Mouse (Mus musculus) layer of hippocampus, adult 18-20 months (tissue): Measurements from ENCODE around the gene Rab3b. TPM values are rescaled to one million over a fixed set of nuclear protein-coding genes. Genes with fewer than 3 reads are reported as not detected.

Experiments used
- DNase-seq, 2 experiments: peaks; one replicate each; pipeline ENCODE4 v3.0.0; 2022; ENCODE audit warnings: low spot score in 2 of 2
- total RNA-seq, 2 experiments: library from RNA; stranded (reverse); gene quantifications; 2 replicates each; pipeline ENCODE4 v1.2.3; 2021

Gene Rab3b
- total RNA-seq, 2 experiments from 2014 or later = 54.8 to 58.8 TPM

DNA sequence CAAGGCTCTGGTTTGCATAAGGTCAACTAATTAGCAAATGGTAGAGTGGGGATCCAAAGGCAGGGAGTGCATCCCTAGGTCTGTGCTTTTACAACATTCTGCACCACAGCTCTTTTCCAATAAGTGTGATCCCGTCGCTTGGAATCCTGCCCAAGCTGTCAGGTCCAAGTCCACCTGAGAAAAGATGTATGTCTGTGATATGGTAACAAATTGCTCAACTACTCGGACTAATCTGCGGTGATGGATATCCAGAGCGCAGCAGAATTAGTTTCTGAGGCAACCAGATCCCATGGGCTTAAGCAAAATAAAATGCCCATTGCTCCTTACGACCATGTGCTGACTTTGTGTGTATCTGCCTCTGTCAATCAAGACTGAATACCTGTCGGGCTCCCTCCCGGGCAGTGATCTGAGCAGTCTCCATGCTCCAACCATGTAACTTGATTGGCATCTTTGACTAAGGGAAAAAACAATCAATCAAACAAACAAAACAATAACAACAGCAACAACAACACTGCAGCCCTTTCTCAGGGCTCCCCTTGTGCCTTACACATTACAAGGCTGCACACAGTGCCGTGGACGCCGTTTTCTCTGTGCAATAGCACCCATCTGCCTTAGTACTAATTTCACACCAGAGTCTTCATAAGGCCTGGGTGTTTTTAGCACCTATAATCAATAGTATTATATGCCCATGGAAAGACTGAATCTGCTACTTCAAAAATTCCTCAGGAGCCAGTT is 64.3 kb downstream of the Rab3b start:
- DNase-seq = no peak

DNA sequence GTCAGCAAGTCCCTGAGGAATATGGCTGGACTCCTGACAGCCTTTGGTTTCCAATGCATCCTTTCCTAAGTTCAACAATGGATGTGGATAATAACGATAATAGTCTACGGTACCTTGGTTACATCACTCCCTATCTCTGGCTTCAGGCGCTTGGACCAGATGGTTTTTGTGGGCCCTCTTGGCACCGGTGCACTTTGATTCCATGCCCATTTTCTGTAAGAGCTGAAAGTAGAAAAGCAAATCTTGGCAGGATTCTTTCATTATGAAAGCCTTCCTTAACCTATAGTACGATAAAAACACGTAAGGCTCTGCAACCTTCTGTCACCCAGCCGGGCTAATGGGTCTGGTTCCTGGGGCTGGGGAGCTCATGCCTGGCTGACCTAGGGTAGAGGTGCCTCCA is 70.3 kb downstream of the Rab3b start:
- DNase-seq = peak; percentile 50 to 80

DNA sequence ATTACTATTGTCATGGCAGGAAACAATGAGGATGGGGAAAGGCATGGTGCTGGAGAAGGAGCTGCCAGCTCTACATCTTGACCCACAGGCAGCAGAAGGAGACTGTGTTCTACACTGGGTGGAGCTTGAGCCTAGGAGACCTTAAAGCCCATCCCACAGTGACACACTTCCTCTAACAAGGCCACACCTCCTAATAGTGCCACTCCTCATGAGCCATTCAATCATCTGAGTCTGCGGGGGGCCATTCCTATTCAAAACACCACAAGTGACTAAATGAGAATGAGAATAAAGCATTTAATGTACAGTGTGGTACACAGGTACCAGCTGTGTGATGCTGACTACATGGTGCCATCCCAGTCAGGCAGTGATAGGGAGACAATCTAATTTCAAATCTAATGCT is 71.3 kb downstream of the Rab3b start:
- no peak for DNase-seq

DNA sequence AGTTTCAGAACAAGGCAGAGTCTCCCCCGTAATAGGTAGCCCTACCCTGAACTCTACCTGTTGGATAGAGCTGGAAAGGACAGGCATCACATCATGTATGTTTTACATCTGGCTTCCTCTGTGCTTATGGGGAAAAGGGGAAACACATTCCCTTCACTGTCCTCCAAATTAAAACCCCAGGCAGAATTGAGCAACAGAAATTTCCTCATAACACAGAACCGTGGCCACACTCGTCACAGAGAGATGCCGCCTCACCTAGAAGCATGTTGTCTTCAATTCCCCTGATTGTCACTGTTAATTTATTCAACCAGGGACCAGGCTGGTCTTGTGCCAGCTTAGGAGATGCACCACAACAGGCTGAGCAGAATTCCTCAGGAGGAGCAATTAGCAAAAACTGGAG is 72.8 kb downstream of the Rab3b start:
- DNase-seq = no peak

DNA sequence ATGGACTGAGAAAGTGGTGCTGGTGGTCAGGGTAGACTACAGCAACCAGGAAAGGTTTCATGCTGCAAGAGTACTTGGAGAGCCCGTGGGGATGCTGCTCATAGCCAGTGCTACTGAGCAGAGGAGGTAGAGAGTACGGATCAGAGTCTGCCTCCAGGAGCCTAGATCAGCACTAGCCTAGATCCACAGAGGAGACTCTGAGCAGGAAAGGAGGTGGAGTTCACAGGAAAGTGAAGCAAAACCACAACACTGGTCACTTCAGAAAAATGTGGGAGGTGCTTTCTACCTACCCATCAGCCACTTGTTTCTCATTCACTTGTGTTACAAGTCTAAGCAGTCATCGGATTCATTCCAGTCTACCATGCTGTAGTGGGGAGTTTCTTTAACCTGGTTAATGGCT is 80.8 kb downstream of the Rab3b start:
- DNase-seq = no peak

DNA sequence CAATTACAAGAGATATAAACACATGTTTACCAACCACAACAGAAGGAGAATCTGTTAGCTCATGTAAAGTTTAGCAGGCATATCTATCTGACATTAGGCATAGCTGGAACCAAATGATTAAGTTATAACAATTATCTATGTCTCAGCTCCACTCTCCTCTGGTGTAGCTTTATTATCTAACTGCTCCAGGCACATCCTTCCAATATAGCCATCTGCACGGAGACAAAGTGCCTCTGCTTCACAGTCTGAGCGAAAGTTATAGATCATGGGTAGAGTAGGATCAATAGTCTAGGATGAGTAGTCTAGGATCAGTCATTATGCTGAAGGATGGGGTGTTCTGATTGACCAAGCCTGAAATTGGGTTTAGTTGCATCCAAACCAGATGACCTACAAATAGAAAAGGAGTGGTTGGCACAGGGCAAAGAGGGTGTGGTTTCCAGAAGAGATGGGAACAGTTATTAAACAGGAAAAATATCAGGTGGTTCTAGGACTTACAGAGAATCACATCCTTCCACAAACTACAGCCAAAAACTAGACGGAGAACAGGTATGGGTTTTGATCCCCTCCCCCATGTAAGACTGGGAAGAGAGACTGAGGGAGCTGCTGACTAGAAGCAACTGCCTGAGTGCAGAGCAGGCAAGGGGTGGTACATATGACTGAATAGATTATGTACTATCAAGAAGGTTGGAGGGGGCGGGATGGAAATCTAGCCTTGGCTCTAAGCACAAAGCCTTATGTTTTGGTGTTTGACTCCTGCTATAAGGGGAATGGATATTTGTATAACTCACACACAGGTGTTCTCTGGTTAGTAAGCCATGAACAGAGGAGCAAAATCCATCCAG is 82.0 kb downstream of the Rab3b start:
- DNase-seq = no peak

DNA sequence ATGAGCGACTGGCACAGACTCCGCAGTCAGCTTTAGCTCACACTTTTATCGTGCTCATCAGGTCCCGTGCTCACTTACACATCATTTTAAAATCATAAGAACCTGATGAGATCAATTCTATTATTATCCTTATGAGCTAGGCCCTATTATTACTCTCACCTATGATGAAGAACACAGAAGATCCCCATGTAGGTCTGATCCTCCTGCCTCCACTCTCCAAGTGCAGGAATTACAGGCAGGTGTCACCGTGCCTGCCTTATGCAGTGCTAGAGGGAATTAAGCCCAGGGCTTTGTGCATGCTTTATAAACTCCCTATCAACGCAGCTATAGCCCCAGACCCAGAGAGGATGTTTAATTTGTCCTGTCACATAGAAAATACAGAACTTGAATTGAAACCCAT is 84.2 kb downstream of the Rab3b start:
- no peak for DNase-seq

DNA sequence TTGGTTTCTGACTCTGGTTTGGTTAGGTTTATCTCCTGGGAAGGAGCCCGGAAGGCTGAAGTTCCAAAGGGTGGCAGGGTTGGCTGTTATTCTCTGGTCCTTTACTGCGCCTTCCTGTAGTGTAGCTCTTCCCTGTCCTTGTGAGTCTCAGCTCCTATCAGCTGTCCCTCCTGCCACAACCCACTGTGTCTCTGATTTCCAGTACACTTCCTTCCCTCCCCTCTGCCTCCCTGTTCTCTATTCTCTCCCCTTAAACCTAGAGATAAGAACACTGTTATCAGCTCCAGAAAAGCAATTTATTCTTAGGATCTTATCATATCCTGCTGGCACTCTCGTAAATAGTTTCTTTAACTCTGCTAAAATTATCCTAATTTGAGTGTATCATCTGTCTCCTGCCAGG is 90.7 kb downstream of the Rab3b start:
- DNase-seq = no peak

DNA sequence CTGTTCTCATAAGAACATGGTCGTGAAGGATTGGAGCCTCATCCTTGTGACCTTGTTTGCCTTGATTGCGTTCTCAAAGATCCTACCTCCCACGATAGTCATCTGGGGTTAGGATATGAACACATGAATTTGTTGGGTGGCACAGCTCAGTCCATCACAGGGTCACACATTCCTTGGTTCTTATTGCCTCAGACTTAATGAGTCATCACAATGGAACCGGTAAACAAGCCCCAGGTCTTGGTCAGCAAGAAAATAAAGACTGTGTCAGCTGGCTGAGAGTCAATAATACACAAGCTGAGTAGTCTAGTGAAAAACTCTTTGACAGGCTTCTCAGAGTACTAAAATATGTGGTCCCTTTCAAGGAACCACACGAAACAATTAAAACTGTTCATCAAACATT is 92.2 kb downstream of the Rab3b start:
- DNase-seq = no peak

DNA sequence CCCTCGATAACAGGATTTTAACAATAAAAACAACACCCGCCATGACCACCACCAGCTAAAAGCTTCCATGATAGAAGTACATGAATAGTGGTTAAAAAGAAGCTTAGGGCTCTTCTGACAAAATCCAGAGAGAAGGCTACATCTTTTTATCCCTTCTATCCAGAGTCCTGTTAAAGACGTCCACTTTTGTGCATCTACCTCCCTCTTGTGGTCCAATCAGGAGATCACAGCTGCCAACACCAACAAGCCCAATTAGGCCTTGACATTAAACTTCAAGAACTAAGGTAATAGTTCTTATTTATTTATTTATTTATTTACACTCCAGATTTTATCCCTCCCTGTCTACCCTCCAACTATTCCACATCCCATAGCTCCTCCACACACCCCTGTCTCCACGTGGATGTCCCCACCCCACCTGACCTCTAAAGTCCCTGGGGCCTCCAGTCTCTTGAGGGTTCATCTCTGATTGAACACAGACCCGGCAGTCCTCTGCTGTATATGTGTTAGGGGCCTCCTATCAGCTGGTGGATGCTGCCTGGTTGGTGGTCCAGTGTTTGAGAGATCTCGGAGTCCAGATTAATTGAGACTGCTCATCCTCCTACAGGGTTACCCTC is 97.7 kb downstream of the Rab3b start:
- DNase-seq = peak; percentile 30 to 80

DNA sequence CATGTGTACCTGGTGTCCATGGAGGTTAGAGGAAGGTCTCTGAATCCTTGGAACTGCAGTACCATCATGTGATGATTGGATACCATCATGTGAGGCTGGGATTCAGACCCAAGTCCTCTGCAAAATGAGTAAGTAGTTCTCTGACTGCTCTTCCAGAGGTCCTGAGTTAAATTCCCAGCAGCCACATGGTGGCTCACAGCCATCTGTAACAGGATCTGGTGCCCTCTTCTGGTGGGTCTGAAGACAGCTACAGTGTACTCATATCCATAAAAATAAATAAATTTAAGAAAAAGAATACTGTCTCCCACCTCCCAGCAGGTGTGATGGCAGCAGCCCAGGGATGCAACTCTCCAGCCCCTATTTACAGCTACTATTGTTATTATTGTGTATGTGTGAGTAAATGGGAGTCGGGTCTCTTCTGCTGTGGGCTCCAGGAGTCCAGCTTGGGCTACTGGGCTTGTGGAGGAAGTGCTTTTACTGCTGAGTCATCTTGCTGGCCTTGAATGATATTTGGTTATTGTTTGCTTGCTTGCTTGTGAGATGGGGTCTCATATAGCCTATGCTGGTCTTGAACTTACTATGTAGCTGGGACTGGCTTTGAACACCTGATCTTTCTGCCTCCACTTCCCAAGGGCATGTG is 108.1 kb downstream of the Rab3b start:
- no peak for DNase-seq

DNA sequence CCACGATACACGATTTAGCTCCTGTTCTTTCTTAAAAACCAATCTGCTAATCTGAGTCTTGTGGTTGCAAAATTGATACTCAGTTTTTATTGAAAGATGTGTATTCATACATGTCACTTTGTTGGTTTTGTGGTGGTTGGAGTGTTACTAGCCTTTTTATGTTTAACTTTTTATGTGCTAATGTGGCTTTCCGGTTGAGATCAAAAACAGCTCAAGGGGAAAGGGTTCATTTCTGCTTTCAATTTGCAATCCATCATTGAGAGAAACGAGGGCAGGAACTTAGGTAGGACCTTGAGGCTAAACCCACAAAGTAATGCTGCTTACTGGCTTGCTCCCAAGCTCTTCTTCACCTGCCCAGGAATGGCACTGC is 108.6 kb downstream of the Rab3b start:
- no peak for DNase-seq

DNA sequence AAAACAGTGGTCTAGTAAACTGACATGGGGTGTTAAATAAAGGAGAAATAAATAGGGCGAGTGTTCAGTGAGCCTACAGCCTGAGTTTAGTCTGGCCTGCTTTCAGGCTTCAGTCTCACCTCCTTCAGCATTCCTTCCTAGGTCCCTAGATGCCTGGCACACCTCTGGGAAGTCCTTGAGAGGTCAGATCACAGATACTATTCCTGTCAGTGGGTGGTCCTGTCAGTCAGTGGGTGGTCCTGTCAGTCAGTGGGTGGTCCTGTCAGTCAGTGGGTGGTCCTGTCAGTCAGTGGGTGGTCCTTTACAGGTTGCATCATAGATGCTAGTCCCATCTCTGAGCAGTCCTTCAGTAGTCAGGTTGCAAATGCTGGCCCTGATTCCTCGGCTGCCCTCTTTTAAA is 110.6 kb downstream of the Rab3b start:
- DNase-seq = no peak

DNA sequence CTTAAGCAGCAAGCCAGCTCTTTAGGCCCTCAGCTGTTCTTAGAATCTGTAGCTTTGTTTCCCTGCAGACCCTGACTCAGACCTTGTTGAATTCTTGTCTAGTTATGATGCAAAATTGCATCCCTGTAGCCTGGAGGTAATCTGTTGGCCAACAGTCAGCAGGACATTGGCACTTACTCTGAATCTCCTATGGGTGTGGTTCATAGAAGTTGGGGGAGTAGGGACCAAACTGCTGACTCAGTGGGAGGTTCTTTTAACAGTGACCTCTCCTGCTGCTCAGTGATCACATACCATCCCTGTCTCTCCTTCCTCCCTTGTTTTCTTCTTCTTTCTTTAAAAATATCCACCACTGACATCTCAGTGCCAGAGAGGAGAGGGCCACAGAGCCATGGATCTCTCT is 111.2 kb downstream of the Rab3b start:
- DNase-seq = no peak

DNA sequence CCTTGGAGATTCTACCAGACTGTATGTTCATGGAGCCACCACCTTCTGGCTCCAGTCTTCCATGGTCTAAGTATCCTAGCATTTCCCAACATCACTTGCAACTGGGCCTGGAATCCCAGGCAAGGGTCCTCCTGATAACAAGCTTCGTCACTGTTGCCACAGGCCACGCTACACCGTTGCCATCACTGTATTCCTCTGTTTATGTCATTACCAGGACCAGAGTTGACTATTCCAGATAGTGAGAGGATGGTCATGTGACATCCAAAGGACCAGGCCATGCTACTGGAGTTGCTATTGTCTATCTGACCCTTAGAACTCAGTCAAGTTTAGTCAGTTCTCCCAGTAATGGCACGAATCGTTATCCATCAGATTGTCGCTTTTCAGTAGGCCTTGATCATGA is 111.7 kb downstream of the Rab3b start:
- no peak for DNase-seq

DNA sequence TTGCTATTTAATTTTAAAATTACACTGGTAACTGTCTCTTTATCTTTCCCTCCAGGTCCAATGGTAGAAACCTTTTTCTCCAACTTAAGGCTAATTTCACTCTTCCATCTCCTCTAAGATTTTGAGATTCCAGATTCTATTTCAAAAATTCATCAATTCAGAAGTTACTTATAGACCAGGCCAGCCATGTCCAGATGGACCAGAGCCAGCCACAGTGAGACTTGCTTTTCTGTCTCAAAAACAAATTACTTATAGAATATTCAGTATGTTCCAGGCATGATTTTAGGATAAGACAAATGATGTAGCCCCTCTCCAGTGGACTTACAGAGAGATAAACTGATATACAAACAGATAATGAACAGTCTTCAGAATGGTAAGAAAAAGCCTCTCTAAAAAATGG is 112.9 kb downstream of the Rab3b start:
- DNase-seq = no peak

Other genes with a start within 250 kb of the Rab3b start
- gene 3110021N24Rik, start 159.4 kb upstream of the Rab3b start, total RNA-seq = 1 to 10 TPM; 1.2 TPM
- gene Zfyve9, start 98.3 kb upstream of the Rab3b start, total RNA-seq = 10 to 100 TPM; 55.2 to 55.3 TPM
- gene Btf3l4, start 45.4 kb upstream of the Rab3b start, total RNA-seq = 10 to 100 TPM; 80.9 to 83.5 TPM
- 10 to 100 TPM; 33.5 to 35.5 TPM for gene Txndc12, start 44.5 kb upstream of the Rab3b start, total RNA-seq
- gene Kti12, start 31.3 kb upstream of the Rab3b start, total RNA-seq = 10 to 100 TPM; 19.5 to 20.2 TPM
- gene A730015C16Rik, start 30.4 kb upstream of the Rab3b start, total RNA-seq = not detected
- gene Nrd1, start 121.6 kb downstream of the Rab3b start, total RNA-seq = 100 to 1,000 TPM; 112 to 118 TPM